13 mouse cellular contexts compared by ENCODE assay signal in the genomic region with DNA sequence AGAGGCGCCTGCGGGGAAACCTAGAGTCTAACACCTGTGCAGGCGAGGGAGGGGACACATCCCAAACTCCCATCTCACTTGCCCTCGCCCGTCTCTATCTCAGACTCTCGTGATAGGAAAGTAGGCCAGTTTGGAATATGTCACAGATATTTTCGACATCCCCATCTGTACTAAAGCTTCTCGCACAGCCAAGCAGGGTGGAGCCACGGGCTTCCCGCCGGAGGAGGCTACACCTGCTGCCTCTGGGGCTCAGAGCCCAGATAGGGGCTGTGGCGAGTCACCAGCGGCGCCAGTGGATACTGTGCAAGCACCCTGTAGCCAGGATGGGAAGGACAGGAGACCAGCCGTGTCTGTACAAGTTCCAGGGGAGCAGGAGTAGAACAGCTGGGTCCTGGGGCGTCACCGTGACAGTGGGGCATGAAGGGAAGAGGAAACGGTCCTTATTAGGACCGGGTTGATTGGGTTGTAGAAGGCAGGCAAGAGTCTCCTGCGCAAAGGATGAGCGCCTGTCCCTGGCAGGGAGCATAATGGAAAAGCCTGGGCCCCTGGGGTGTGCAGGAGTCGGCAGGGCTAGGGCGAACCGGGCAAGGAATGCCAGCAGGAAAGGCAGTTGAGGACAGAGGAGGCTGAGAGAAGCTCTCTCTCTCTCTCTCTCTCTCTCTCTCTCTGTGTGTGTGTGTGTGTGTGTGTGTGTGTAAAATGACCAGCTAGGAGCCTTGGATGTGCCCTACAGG. TPM values are rescaled to one million over a fixed set of nuclear protein-coding genes. Genes with fewer than 3 reads are reported as not detected.
DNase-seq lines count a peak whose midpoint lies in the region; ATAC-seq lines count a peak whose summit lies in the region.
"Had no signal": no experiment of that assay in that cellular context is flagged by ENCODE, and none has a peak within 500 bp of the region (broad histone marks: within the 10 kb centered on the region; RNA-seq: fewer than 3 reads in every experiment).

No protein-coding gene starts in this region.

- no peak for DNase-seq in embryonic facial prominence, embryonic 10.5 days (ENCODE audit: low spot score)
- peak; percentile 58 to 72 for DNase-seq in left cerebral cortex, adult 18-20 months (ENCODE audit: low spot score in 2 of 2)
- DNase-seq in left cerebral cortex, adult 11 months (ENCODE audit: low spot score): no peak
- peak; percentile 33 to 45 for DNase-seq in cerebellum, postnatal 14 days
- DNase-seq in left cerebral cortex, postnatal 4 days: peak; percentile 46
- DNase-seq in thymus, postnatal 25 days: no peak
- no peak for DNase-seq in c-Kit-positive CD71-positive TER-119-positive erythroid progenitor cells, embryonic 14.5 days (ENCODE audit: low spot score)
- DNase-seq: adrenal gland, adult 8-10 months; lung, adult 2 months; spleen, adult 18-20 months had no signal

- H3K27me3 ChIP-seq in embryonic facial prominence, embryonic 13.5 days: peaks cover 6% of the 10 kb centered on the region
- peaks cover 37% of the 10 kb centered on the region for H3K27me3 ChIP-seq in embryonic facial prominence, embryonic 10.5 days (replicated peaks; ENCODE audit: low read depth, poor library complexity, severe bottlenecking)

- intact Hi-C loops in left cerebral cortex, postnatal 4 days (cut with DNase I): no loop called here

- no peak overlapping the region for H3K4me3 ChIP-seq in embryonic facial prominence, embryonic 13.5 days
- no peak overlapping the region for H3K4me3 ChIP-seq in embryonic facial prominence, embryonic 10.5 days

- WGBS in embryonic facial prominence, embryonic 13.5 days: 28% methylated on average over 24 of the region's 24 CpGs
- 28% methylated on average over 24 of the region's 24 CpGs for WGBS in embryonic facial prominence, embryonic 10.5 days

- no peak overlapping the region for H3K9ac ChIP-seq in embryonic facial prominence, embryonic 13.5 days

- no peak overlapping the region for H3K27ac ChIP-seq in embryonic facial prominence, embryonic 13.5 days
- H3K27ac ChIP-seq in embryonic facial prominence, embryonic 10.5 days (replicated peaks): no peak overlapping the region

- H3K9me3 ChIP-seq in embryonic facial prominence, embryonic 13.5 days: no peaks in the 10 kb centered on the region
- H3K9me3 ChIP-seq in embryonic facial prominence, embryonic 10.5 days: no peaks in the 10 kb centered on the region

- ATAC-seq in embryonic facial prominence, embryonic 13.5 days (ENCODE audit: insufficient number of reproducible peaks, insufficient read depth, low FRiP score, low TSS enrichment, low read depth): 0 out of 2 replicates have a peak, but pooled peaks have one; percentile 52

- H3K4me1 ChIP-seq in embryonic facial prominence, embryonic 13.5 days: peaks cover 12% of the 10 kb centered on the region
- peaks cover 25% of the 10 kb centered on the region for H3K4me1 ChIP-seq in embryonic facial prominence, embryonic 10.5 days

- peak overlapping the region; percentile 14; the same call in 1 of the 2 replicates for H3K4me2 ChIP-seq in embryonic facial prominence, embryonic 13.5 days

- H3K36me3 ChIP-seq in embryonic facial prominence, embryonic 13.5 days: no peaks in the 10 kb centered on the region
- H3K36me3 ChIP-seq in embryonic facial prominence, embryonic 10.5 days (replicated peaks): no peaks in the 10 kb centered on the region

RNA-seq across cellular contexts. Expression of gene Srcin1, which starts 14.4 kb away (rescaled TPM):
- 0.76 and 1.2 TPM in 2 replicates for polyA plus RNA-seq in embryonic facial prominence, embryonic 13.5 days (2015; fragmentation: Nextera tagmentation; extraction: Ambion mirVana)
- 0.72 and 0.80 TPM in 2 replicates for polyA plus RNA-seq in embryonic facial prominence, embryonic 10.5 days (2016; fragmentation: Nextera tagmentation; extraction: Ambion mirVana)
- 100 to 1,000 TPM; 246 to 287 TPM for total RNA-seq in left cerebral cortex, adult 18-20 months (2021)
- total RNA-seq in left cerebral cortex, postnatal 4 days (2021): 100 to 1,000 TPM; 163 to 177 TPM
- total RNA-seq: common myeloid progenitor, adult 5-6 weeks; megakaryocyte-erythroid progenitor cell, adult 5-6 weeks had no signal

RNA-seq across cellular contexts. Expression of gene Epop, which starts 39.1 kb away (rescaled TPM):
- 4.3 and 7.2 TPM in 2 replicates for polyA plus RNA-seq in embryonic facial prominence, embryonic 13.5 days (2015; fragmentation: Nextera tagmentation; extraction: Ambion mirVana)
- 13.0 and 14.4 TPM in 2 replicates for polyA plus RNA-seq in embryonic facial prominence, embryonic 10.5 days (2016; fragmentation: Nextera tagmentation; extraction: Ambion mirVana)
- total RNA-seq in left cerebral cortex, adult 18-20 months (2021): 100 to 1,000 TPM; 103 to 109 TPM
- 1 to 10 TPM; 5.6 to 6.3 TPM for total RNA-seq in left cerebral cortex, postnatal 4 days (2021)

Comparison
In these comparisons a context has a peak if more than half of its experiments do, and no peak if none do; other contexts are left out.
1. DNase-seq: peak in left cerebral cortex, adult 18-20 months (2 of 2), cerebellum, postnatal 14 days (2 of 2) and left cerebral cortex, postnatal 4 days (single experiment); none in embryonic facial prominence, embryonic 10.5 days (single experiment), left cerebral cortex, adult 11 months (single experiment), thymus, postnatal 25 days (single experiment) and c-Kit-positive CD71-positive TER-119-positive erythroid progenitor cells, embryonic 14.5 days (single experiment).
2. RNA of gene Epop, which starts 39.1 kb away (total RNA-seq): 103 to 109 TPM in left cerebral cortex, adult 18-20 months; 5.6 to 6.3 TPM in left cerebral cortex, postnatal 4 days; every median in the first group is over 10 times any median in the second.